Mouse (Mus musculus) olfactory bulb, adult 2 months (tissue): Measurements from ENCODE around the gene Nucks1. TPM values are rescaled to one million over a fixed set of nuclear protein-coding genes. Genes with fewer than 3 reads are reported as not detected.

ENCODE experiments used
- H3K27ac ChIP-seq: fragments of 200-500 bp; 2 replicates; pipeline ENCODE4 v1.5.1; 2012; ENCODE audit warnings: low read depth, low read length; ENCODE audit not compliant: insufficient read depth
- H3K4me1 ChIP-seq: fragments of 200-500 bp; 2 replicates; pipeline ENCODE4 v1.6.1; 2012; ENCODE audit warnings: low read length; ENCODE audit not compliant: control insufficient read depth, insufficient read depth
- H3K4me3 ChIP-seq: fragments of 200-500 bp; 2 replicates; pipeline ENCODE4 v1.5.1; 2012; ENCODE audit warnings: mild to moderate bottlenecking, low read depth, low read length, moderate library complexity; ENCODE audit not compliant: insufficient read depth
- CTCF ChIP-seq: fragments of 200-500 bp; IDR thresholded peaks from 2 replicates; pipeline ENCODE4 v1.5.1; 2012; ENCODE audit warnings: low read depth, mild to moderate bottlenecking, low read length, moderate library complexity; ENCODE audit not compliant: insufficient read depth
- POLR2A ChIP-seq: fragments of 200-500 bp; IDR thresholded peaks from 2 replicates; pipeline ENCODE4 v1.6.1; 2012; ENCODE audit warnings: mild to moderate bottlenecking, low read depth, low read length, moderate library complexity; ENCODE audit not compliant: insufficient read depth
- WGBS: fragments of 180-500 bp; shearing (Covaris S2); methylation state at CpG from one replicate; pipeline ENCODE4 v1.1.7; 2018; 5-methylcytosine and 5-hydroxymethylcytosine counted together
- polyA plus RNA-seq: library from polyadenylated mRNA; stranded (reverse); fragments of >200 nt; gene quantifications from 2 replicates; pipeline ENCODE4 v1.2.4, GENCODE M21; 2012; ENCODE audit warnings: low replicate concordance; ENCODE audit not compliant: missing spikeins, insufficient read depth, insufficient read length

Gene Nucks1
- polyA plus RNA-seq, 1 experiment = 215 TPM

DNA sequence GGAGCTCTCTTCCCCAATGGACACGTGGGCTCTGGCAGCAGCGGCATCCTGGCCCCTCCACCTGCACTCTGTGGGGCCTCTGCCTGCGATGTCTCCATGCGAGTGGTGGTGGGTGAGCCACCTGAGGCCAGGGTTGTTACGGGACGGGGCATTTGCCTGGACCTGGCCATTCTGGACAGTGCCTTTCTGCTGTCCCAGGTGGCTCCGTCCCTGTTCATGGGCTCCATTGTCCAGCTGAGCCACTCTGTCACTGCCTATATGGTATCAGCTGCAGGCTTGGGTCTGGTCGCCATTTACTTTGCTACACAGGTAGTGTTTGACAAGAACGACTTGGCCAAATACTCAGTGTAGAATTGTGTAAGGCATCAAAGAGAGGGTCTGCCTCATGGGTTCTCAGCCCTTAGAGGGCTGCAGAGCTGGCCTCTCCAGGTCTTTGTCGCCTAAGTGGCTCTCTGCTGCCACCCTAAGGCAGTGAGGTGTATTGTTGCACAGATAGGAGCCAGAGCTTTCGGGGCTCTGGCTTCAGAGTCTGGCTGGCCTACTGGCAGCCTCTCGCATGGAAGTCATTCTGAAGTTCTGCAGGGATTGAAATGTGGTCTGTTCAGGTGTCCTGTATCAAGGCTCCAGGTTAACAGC lies 71.2 kb downstream of the Nucks1 start:
- TF ChIP-seq CTCF = peak; percentile 80
- TF ChIP-seq POLR2A = no peak
- no peaks in the 10 kb centered on the region for H3K4me1 ChIP-seq
- 55% methylated on average over 12 of the region's 12 CpGs for WGBS

DNA sequence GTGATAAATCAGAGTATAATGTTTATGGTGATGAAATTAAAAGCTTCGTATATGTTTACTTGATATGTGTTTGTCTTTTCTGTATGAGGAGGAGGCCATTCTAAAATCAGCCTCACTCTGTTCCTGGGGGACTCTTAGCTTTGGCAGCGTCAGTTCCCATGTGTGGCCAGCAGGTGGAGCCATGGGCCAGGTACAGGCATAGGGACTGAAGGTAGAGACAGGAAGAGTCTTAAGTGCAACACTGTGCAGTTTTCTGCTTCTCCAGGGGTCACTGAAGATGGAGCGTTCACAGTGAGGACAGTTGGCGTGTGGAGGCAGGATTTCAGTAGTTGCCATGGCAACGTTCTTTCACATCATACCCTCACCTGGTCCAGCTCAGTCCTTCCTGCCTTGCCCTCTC lies 72.6 kb downstream of the Nucks1 start:
- no peak overlapping the region for H3K4me3 ChIP-seq
- no peak overlapping the region for H3K27ac ChIP-seq
- H3K4me1 ChIP-seq = no peaks in the 10 kb centered on the region
- TF ChIP-seq POLR2A = no peak
- TF ChIP-seq CTCF = peak; percentile 57
- 31% methylated on average over 5 of the region's 5 CpGs for WGBS

More for the DNA sequence above, 71.2 kb downstream of the Nucks1 start:
- H3K27ac ChIP-seq = no peak overlapping the region
- H3K4me3 ChIP-seq = no peak overlapping the region

DNA sequence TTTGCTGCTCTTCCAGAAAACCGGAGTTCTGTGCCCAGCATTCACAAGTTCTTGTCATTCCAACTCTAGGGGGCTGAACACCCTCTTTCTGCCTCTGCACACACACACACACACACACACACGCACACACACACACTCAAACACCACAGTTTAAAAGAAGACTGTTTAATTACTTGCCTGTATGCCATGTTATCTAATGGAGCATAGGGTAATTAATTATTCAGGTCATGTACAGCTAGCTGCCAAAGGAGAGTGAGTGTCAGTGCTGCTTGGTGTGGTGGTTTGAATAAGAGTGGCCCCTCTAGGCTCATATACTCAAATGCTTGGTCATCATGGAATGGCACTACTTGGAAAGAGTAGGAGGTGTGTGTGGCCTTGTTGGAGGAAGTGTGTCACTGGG lies 73.5 kb downstream of the Nucks1 start:
- no peaks in the 10 kb centered on the region for H3K4me1 ChIP-seq
- TF ChIP-seq POLR2A (no peak), CTCF (no peak)
- H3K27ac ChIP-seq = no peak overlapping the region
- WGBS = 54% methylated on average over 2 of the region's 2 CpGs
- no peak overlapping the region for H3K4me3 ChIP-seq

Other genes with a start within 250 kb of the Nucks1 start
- gene Rab7b, start 221.8 kb upstream of the Nucks1 start, polyA plus RNA-seq = not detected in 2 replicates
- gene Slc26a9, start 166.5 kb upstream of the Nucks1 start, polyA plus RNA-seq = not detected in 2 replicates
- gene Pm20d1, start 113.2 kb upstream of the Nucks1 start, polyA plus RNA-seq = not detected in 2 replicates
- gene Slc41a1, start 83.0 kb upstream of the Nucks1 start, polyA plus RNA-seq = not detected in 2 replicates
- not detected in 2 replicates for gene Rab29, start 43.3 kb upstream of the Nucks1 start, polyA plus RNA-seq
- gene Slc45a3, start 52.4 kb downstream of the Nucks1 start, polyA plus RNA-seq = not detected in 2 replicates
- not detected in 2 replicates for gene Elk4, start 97.1 kb downstream of the Nucks1 start, polyA plus RNA-seq
- not detected in 2 replicates for gene Mfsd4a, start 157.5 kb downstream of the Nucks1 start, polyA plus RNA-seq
- not detected in 2 replicates for gene Cdk18, start 229.2 kb downstream of the Nucks1 start, polyA plus RNA-seq